Mouse (Mus musculus) hindbrain, postnatal 0 days (tissue): Measurements from ENCODE around the gene Ppp1r14a. TPM values are rescaled to one million over a fixed set of nuclear protein-coding genes. Genes with fewer than 3 reads are reported as not detected.

Experiments
- ATAC-seq: fragments of 200-750 bp; cut with Nextera tagmentation; 2 replicates; pipeline ENCODE4 v1.8.0; 2017; ENCODE audit warnings: mild to moderate bottlenecking, moderate TSS enrichment, moderate library complexity
- DNase-seq: peaks from one replicate; pipeline ENCODE4 v3.0.0-alpha.2; 2015; ENCODE audit warnings: low spot score
- H3K27ac ChIP-seq: fragments of 300-500 bp; sonication (generic); 2 replicates; pipeline ENCODE4 v1.5.1; 2014; ENCODE audit warnings: mild to moderate bottlenecking
- H3K27me3 ChIP-seq: fragments of 300-500 bp; sonication (generic); 2 replicates; pipeline ENCODE4 v1.6.1; 2014; ENCODE audit warnings: low read length, mixed read lengths; ENCODE audit not compliant: insufficient read depth
- H3K36me3 ChIP-seq: fragments of 300-500 bp; sonication (generic); 2 replicates; pipeline ENCODE4 v1.6.1; 2014; ENCODE audit warnings: low read length, mixed read lengths; ENCODE audit not compliant: insufficient read depth
- H3K4me1 ChIP-seq: fragments of 300-500 bp; sonication (generic); 2 replicates; pipeline ENCODE4 v1.6.1; 2014; ENCODE audit warnings: antibody characterized with exemption, low read length, mixed read lengths; ENCODE audit not compliant: insufficient read depth
- H3K4me2 ChIP-seq: fragments of 300-500 bp; sonication (generic); 2 replicates; pipeline ENCODE4 v1.6.1; 2014; ENCODE audit warnings: low read depth, mild to moderate bottlenecking, low read length, moderate library complexity, mixed read lengths
- H3K4me3 ChIP-seq: fragments of 300-500 bp; sonication (generic); 2 replicates; pipeline ENCODE4 v1.5.1; 2014; ENCODE audit warnings: low read length
- H3K9ac ChIP-seq: fragments of 300-500 bp; sonication (generic); replicated peaks from 2 replicates; pipeline ENCODE4 v1.6.1; 2014; ENCODE audit warnings: mild to moderate bottlenecking, low read length, moderate library complexity, mixed read lengths
- H3K9me3 ChIP-seq: fragments of 300-500 bp; sonication (generic); 2 replicates; pipeline ENCODE4 v1.6.1; 2016; ENCODE audit warnings: low read length, mixed read lengths
- CTCF ChIP-seq: IDR thresholded peaks from 2 replicates; pipeline ENCODE4 v1.5.1; 2016; ENCODE audit warnings: antibody characterized with exemption, control low read depth, low read depth
- WGBS: fragments of 180-500 bp; shearing (Covaris S2); extraction: QIAGEN DNeasy Blood & Tissue Kit; methylation state at CpG from one replicate; pipeline ENCODE4 v1.1.7; 2014; 5-methylcytosine and 5-hydroxymethylcytosine counted together
- polyA plus RNA-seq: library from polyadenylated mRNA; unstranded; fragments of >200 nt; fragmentation: Nextera tagmentation; extraction: Ambion mirVana; gene quantifications from 2 replicates; pipeline ENCODE4 v1.2.1, GENCODE M21; 2015
- total RNA-seq: library from RNA; depleted of rRNA; stranded (reverse); fragments of >200 nt; gene quantifications from 2 replicates; pipeline ENCODE4 v1.2.3, GENCODE M21; 2014; rRNA removed

Gene Ppp1r14a
- total and polyA plus RNA-seq, 2 experiments from 2014 or later: 3.4 TPM

- ATAC-seq (no peak), DNase-seq (no peak)
- Histone ChIP-seq H3K27ac (peak overlapping the region; percentile 51; the same call in 1 of the 2 replicates), H3K36me3 (peaks cover 12% of the 10 kb centered on the region; the same call in 1 of the 2 replicates), H3K4me3 (no peak overlapping the region), H3K27me3 (no peaks in the 10 kb centered on the region), H3K9ac (no peak overlapping the region), H3K4me2 (no peak overlapping the region), H3K4me1 (no peaks in the 10 kb centered on the region), H3K9me3 (no peaks in the 10 kb centered on the region)
- TF ChIP-seq CTCF: no peak
- WGBS: 30% methylated on average over 8 of the region's 8 CpGs
These were observed 53.5 kb downstream of the Ppp1r14a start for GRCm38 (mm10) chr7:29342489-29343092.

Other genes with a start within 250 kb of the Ppp1r14a start
- 3.8 and 5.0 TPM in 2 replicates for gene Ryr1, start 164.1 kb upstream of the Ppp1r14a start, total RNA-seq
- gene Ryr1, start 164.1 kb upstream of the Ppp1r14a start, polyA plus RNA-seq: 11.4 and 12.5 TPM in 2 replicates
- 2.9 and 3.3 TPM in 2 replicates for gene Rasgrp4, start 154.5 kb upstream of the Ppp1r14a start, total RNA-seq
- gene Rasgrp4, start 154.5 kb upstream of the Ppp1r14a start, polyA plus RNA-seq: 0.84 and 1.3 TPM in 2 replicates
- 48.7 and 67.4 TPM in 2 replicates for gene Fam98c, start 133.1 kb upstream of the Ppp1r14a start, total RNA-seq
- gene Fam98c, start 133.1 kb upstream of the Ppp1r14a start, polyA plus RNA-seq: 51.8 and 54.3 TPM in 2 replicates
- gene Ggn, start 119.1 kb upstream of the Ppp1r14a start, total RNA-seq: 0.73 and 0.75 TPM in 2 replicates
- 0.41 and 0.74 TPM in 2 replicates for gene Ggn, start 119.1 kb upstream of the Ppp1r14a start, polyA plus RNA-seq
- 27.4 and 30.8 TPM in 2 replicates for gene Spred3, start 118.9 kb upstream of the Ppp1r14a start, total RNA-seq
- 11.1 and 11.2 TPM in 2 replicates for gene Spred3, start 118.9 kb upstream of the Ppp1r14a start, polyA plus RNA-seq
- 320 and 323 TPM in 2 replicates for gene Psmd8, start 108.6 kb upstream of the Ppp1r14a start, total RNA-seq
- 285 and 286 TPM in 2 replicates for gene Psmd8, start 108.6 kb upstream of the Ppp1r14a start, polyA plus RNA-seq
- 1.8 and 2.4 TPM in 2 replicates for gene Catsperg1, start 75.3 kb upstream of the Ppp1r14a start, total RNA-seq
- gene Catsperg1, start 75.3 kb upstream of the Ppp1r14a start, polyA plus RNA-seq: 0.95 and 1.9 TPM in 2 replicates
- gene Kcnk6, start 56.8 kb upstream of the Ppp1r14a start, total RNA-seq: 5.2 and 6.1 TPM in 2 replicates
- 0.92 and 1.5 TPM in 2 replicates for gene Kcnk6, start 56.8 kb upstream of the Ppp1r14a start, polyA plus RNA-seq
- gene Yif1b, start 51.0 kb upstream of the Ppp1r14a start, total RNA-seq: 125 and 131 TPM in 2 replicates
- gene Yif1b, start 51.0 kb upstream of the Ppp1r14a start, polyA plus RNA-seq: 122 and 130 TPM in 2 replicates
- gene 2200002D01Rik, start 40.8 kb upstream of the Ppp1r14a start, total RNA-seq: not detected in 2 replicates
- gene 2200002D01Rik, start 40.8 kb upstream of the Ppp1r14a start, polyA plus RNA-seq: 0.91 and 1.4 TPM in 2 replicates
- gene Spint2, start 7.4 kb upstream of the Ppp1r14a start, total RNA-seq: 33.4 and 38.6 TPM in 2 replicates
- gene Spint2, start 7.4 kb upstream of the Ppp1r14a start, polyA plus RNA-seq: 123 and 133 TPM in 2 replicates
- gene Dpf1, start 14.6 kb downstream of the Ppp1r14a start, total RNA-seq: 131 and 158 TPM in 2 replicates
- 105 and 111 TPM in 2 replicates for gene Dpf1, start 14.6 kb downstream of the Ppp1r14a start, polyA plus RNA-seq
- gene Sipa1l3, start 229.3 kb downstream of the Ppp1r14a start, total RNA-seq: 108 and 110 TPM in 2 replicates
- 15.2 and 19.7 TPM in 2 replicates for gene Sipa1l3, start 229.3 kb downstream of the Ppp1r14a start, polyA plus RNA-seq